Mouse (Mus musculus): ENCODE results near the gene Tmx2.

DNA sequence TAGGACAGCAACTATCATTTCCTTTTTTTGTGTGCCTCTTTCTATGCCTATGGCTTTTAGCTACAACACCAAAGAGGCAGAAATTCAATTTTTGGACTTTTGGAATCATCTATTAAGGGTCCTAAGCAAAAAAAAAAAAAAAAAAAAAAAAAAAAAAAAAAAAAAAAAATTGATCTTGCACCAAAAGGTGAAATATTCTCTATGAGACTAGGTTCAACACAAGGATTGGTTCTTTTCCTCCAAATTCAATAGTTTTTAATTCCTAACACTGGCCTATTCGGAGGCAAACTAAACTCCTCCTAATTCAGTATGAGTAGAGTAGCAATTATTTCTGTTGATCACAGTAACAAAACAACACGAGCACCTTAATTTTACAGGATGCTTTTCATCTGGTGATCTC lies 33.0 kb upstream of the Tmx2 start:
- TF ChIP-seq GATA1 (IDR thresholded peaks at IDR 0.05; ENCODE audit: borderline replicate concordance, low read length) (no peak), FLI1 (IDR thresholded peaks at IDR 0.05; ENCODE audit: low read length) (no peak)

Measured in megakaryocyte, embryonic 14.5 days (primary cell).